Mouse (Mus musculus): ENCODE measurements around the gene Ndufb5. TPM values are rescaled to one million over a fixed set of nuclear protein-coding genes. Genes with fewer than 3 reads are reported as not detected.

The Ndufb5 gene
- polyA plus RNA-seq, 1 experiment from 2014 or later = 270 TPM

Other genes starting within 250 kb of the Ndufb5 start
- 0.21 TPM in 1 of 2 replicates, not detected in the other for gene Kcnmb3, start 244.8 kb upstream of the Ndufb5 start, polyA plus RNA-seq (2014; fragmentation: Nextera tagmentation; extraction: Ambion mirVana)
- 47.0 and 56.9 TPM in 2 replicates for gene Zfp639, start 226.7 kb upstream of the Ndufb5 start, polyA plus RNA-seq (2014; fragmentation: Nextera tagmentation; extraction: Ambion mirVana)
- 35.9 and 38.6 TPM in 2 replicates for gene Mfn1, start 207.5 kb upstream of the Ndufb5 start, polyA plus RNA-seq (2014; fragmentation: Nextera tagmentation; extraction: Ambion mirVana)
- gene Gnb4, start 120.4 kb upstream of the Ndufb5 start, polyA plus RNA-seq (2014; fragmentation: Nextera tagmentation; extraction: Ambion mirVana) = 35.5 and 45.6 TPM in 2 replicates
- gene Actl6a, start 30.7 kb upstream of the Ndufb5 start, polyA plus RNA-seq (2014; fragmentation: Nextera tagmentation; extraction: Ambion mirVana) = 276 and 280 TPM in 2 replicates
- 40.4 and 43.7 TPM in 2 replicates for gene Mrpl47, start 615 bp downstream of the Ndufb5 start, polyA plus RNA-seq (2014; fragmentation: Nextera tagmentation; extraction: Ambion mirVana)
- 8.0 and 8.4 TPM in 2 replicates for gene Usp13, start 80.6 kb downstream of the Ndufb5 start, polyA plus RNA-seq (2014; fragmentation: Nextera tagmentation; extraction: Ambion mirVana)